Mouse (Mus musculus) forebrain, embryonic 16.5 days (tissue): ENCODE measurements around the gene Slc6a17. TPM values are rescaled to one million over a fixed set of nuclear protein-coding genes. Genes with fewer than 3 reads are reported as not detected.

ENCODE experiments used
- ATAC-seq: fragments of 200-750 bp; cut with Nextera tagmentation; 2 replicates; pipeline ENCODE4 v1.8.0; 2017; ENCODE audit warnings: mild to moderate bottlenecking, moderate library complexity
- H3K27ac ChIP-seq: fragments of 300-500 bp; sonication (generic); 2 replicates; pipeline ENCODE4 v1.5.1; 2014; ENCODE audit warnings: low read length, control low read depth
- H3K27me3 ChIP-seq: fragments of 300-500 bp; sonication (generic); replicated peaks from 2 replicates; pipeline ENCODE4 v1.6.1; 2014; ENCODE audit warnings: low read length; ENCODE audit not compliant: control insufficient read depth, insufficient read depth
- H3K36me3 ChIP-seq: fragments of 300-500 bp; sonication (generic); 2 replicates; pipeline ENCODE4 v1.6.1; 2014; ENCODE audit not compliant: control insufficient read depth, insufficient read depth
- H3K4me1 ChIP-seq: fragments of 300-500 bp; sonication (generic); replicated peaks from 2 replicates; pipeline ENCODE4 v1.6.1; 2014; ENCODE audit warnings: low read length; ENCODE audit not compliant: control insufficient read depth, insufficient read depth
- H3K4me2 ChIP-seq: fragments of 300-500 bp; sonication (generic); 2 replicates; pipeline ENCODE4 v1.6.1; 2014; ENCODE audit warnings: mild to moderate bottlenecking, low read length, control low read depth
- H3K4me3 ChIP-seq: fragments of 300-500 bp; sonication (generic); replicated peaks from 2 replicates; pipeline ENCODE4 v1.5.1; 2014; ENCODE audit warnings: mild to moderate bottlenecking, low read length, control low read depth
- H3K9ac ChIP-seq: fragments of 300-500 bp; sonication (generic); replicated peaks from 2 replicates; pipeline ENCODE4 v1.6.1; 2014; ENCODE audit warnings: low read depth, low read length, control low read depth
- H3K9me3 ChIP-seq: fragments of 300-500 bp; sonication (generic); 2 replicates; pipeline ENCODE4 v1.6.1; 2016; ENCODE audit warnings: low read length; ENCODE audit not compliant: control insufficient read depth
- WGBS: fragments of 180-500 bp; shearing (Covaris S2); extraction: QIAGEN DNeasy Blood & Tissue Kit; methylation state at CpG from one replicate; pipeline ENCODE4 v1.1.7; 2014; 5-methylcytosine and 5-hydroxymethylcytosine counted together
- polyA plus RNA-seq: library from polyadenylated mRNA; unstranded; fragments of >200 nt; fragmentation: Nextera tagmentation; extraction: Ambion mirVana; gene quantifications from 2 replicates; pipeline ENCODE4 v1.2.1, GENCODE M21; 2015

Slc6a17 gene
- polyA plus RNA-seq, 1 experiment from 2014 or later = 21.6 TPM

DNA sequence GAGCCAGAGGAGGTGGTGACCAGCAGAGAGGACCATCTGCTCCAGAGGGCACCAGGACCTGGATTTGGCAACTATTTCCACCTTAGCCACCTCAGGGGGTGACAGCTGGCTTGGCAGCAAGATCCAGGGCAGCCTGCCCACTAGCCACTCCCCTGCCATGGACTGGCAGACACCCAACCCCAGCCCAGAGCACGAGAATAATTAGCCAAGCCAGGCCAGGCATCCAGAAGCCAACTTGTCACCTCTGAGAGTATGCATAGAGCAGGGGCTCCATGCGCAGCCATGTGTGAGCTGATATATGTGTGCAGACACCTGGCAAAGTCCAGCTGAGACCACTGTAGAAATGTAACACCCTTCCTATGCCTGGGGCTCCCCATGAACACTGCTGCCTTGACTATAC is 29.1 kb upstream of the Slc6a17 start:
- H3K36me3 ChIP-seq = no peaks in the 10 kb centered on the region
- peaks cover 14% of the 10 kb centered on the region for H3K4me1 ChIP-seq
- H3K9me3 ChIP-seq = no peaks in the 10 kb centered on the region
- ATAC-seq = peak; percentile 68
- WGBS = 45% methylated on average over 2 of the region's 2 CpGs
- no peak overlapping the region for H3K4me2 ChIP-seq
- H3K4me3 ChIP-seq = no peak overlapping the region
- H3K27ac ChIP-seq = no peak overlapping the region
- H3K27me3 ChIP-seq = no peaks in the 10 kb centered on the region
- H3K9ac ChIP-seq = no peak overlapping the region

DNA sequence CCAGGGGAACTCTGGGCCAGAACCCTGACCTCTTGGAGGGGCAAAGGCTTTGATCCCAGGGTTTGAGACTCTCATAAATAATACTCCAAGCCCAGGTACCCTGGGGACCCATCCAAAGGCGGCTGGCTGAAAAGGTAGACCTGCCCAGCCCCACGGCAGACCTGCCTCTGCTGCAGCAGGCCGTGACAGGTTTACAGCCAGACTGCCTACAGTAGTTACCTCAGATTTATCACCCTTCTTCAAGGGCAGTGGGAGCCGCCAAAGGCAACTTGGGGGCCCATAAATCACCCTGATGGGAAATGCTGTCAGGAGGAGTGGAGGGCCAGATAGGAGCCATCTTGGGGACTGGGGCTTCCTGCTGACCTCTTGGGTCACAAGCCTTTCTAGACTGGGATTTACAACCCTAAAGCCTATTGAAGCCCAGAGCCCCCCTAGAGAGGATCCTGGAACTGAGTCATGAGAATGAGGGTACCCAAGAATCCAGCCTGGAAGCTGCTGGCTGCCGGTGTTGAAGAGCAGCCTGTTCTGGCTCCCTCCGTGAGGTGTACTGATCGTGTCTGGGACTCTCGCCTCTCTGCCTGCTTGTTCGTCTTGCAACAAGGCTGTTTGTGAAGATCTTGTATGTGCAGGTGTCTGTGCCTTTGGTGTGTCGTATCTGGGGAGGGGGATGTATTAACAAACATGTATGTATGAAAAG is 28.0 kb upstream of the Slc6a17 start:
- no peak overlapping the region for H3K4me2 ChIP-seq
- peaks cover 14% of the 10 kb centered on the region for H3K4me1 ChIP-seq
- H3K9me3 ChIP-seq = no peaks in the 10 kb centered on the region
- H3K4me3 ChIP-seq = no peak overlapping the region
- no peak overlapping the region for H3K9ac ChIP-seq
- WGBS = 79% methylated on average over 10 of the region's 10 CpGs
- no peaks in the 10 kb centered on the region for H3K27me3 ChIP-seq
- H3K27ac ChIP-seq = peak overlapping the region; percentile 39
- no peaks in the 10 kb centered on the region for H3K36me3 ChIP-seq
- ATAC-seq = no peak

DNA sequence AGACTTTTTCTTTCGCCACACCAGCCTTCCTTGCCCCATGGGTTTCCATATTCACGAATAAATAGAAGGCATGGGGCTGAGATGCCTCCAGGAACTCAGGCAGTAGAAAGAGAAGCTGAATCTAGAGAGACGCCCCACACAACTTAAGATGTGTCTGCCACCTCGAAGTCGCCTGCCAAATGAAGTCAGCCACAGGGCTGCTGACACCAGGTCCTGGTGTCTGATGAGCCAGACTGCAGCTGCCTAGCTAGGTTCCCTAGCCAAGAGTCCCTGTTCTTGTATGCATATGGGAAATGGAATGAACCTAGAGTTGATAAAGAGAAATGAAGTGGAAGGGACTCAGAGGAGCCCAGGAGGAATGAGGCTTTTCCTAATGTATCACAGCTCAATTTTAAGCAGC is 27.5 kb upstream of the Slc6a17 start:
- peak overlapping the region; percentile 39 for H3K27ac ChIP-seq
- WGBS = 65% methylated on average over 5 of the region's 5 CpGs
- ATAC-seq = peak; percentile 53

DNA sequence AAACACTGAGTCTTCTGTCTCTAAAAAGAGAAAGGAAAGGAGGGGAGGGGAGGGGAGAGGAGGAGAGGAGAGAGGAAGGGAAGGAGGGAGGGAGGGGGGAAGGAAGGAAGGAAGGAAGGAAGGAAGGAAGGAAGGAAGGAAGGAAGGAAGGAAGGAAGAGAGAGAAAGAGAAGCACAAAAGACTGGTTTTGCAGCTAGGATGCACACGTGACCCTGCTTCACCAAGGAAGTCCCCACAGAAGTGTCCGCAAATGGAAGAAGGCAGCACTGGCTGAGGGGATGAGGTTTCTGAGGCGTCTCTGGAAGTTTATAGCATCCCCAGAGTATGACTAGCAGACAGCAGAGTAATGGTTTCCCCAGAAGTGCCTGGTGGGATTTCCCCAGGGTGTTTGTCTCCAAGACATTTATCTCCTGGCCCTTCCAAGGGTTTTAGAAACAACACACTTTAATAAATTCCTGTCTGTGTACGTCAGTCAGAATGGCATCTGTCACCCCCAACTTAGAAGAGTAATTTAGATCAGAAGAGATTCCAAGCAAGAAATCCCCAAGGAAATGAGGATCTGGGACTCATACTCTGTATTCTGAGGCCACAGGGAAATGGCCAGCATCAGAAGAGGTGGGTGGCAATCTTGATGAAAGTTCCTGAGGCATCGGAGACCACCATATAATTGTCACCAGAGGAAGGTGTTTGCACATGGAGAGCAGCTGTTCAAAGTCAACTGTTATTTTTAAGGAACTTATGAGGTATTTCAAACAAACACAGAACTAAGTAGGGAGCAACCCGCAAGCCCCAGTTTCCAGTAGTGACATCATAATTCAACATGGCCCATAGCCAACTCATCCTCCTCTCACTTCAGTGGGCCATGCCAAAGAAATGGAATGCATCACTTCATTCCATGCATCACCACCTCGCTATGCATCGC is 25.6 kb upstream of the Slc6a17 start:
- WGBS = 73% methylated on average over 8 of the region's 8 CpGs
- Histone ChIP-seq H3K27ac (no peak overlapping the region), H3K27me3 (no peaks in the 10 kb centered on the region), H3K4me2 (no peak overlapping the region), H3K4me1 (peaks cover 14% of the 10 kb centered on the region), H3K9me3 (no peaks in the 10 kb centered on the region), H3K4me3 (no peak overlapping the region), H3K9ac (no peak overlapping the region), H3K36me3 (no peaks in the 10 kb centered on the region)
- no peak for ATAC-seq

More for the DNA sequence above, 27.5 kb upstream of the Slc6a17 start:
- Histone ChIP-seq H3K36me3 (no peaks in the 10 kb centered on the region), H3K9ac (no peak overlapping the region), H3K4me1 (peaks cover 14% of the 10 kb centered on the region), H3K4me2 (no peak overlapping the region), H3K27me3 (no peaks in the 10 kb centered on the region), H3K4me3 (no peak overlapping the region), H3K9me3 (no peaks in the 10 kb centered on the region)

DNA sequence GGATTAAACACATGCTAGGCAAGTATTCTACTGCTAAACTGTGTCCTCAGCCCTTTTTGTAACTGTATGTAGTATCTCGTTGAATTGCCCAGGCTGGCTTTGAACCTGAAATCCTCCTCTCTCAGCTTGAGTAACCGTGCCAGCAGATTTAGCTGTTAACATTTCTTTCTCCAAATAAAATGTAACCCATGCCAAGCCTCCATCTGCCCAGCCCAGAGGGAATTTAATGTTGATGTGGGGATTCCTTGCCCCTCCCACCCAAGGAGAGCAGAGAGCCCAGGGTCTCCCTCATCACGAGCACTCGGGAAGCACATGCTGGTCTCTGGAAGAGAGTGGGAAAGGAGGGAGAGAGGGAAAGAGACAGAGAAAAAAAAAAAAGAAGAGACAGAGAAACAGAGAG is 24.8 kb upstream of the Slc6a17 start:
- Histone ChIP-seq H3K9ac (no peak overlapping the region), H3K4me1 (peaks cover 16% of the 10 kb centered on the region), H3K27me3 (no peaks in the 10 kb centered on the region), H3K4me3 (no peak overlapping the region), H3K9me3 (no peaks in the 10 kb centered on the region), H3K36me3 (no peaks in the 10 kb centered on the region), H3K27ac (no peak overlapping the region), H3K4me2 (no peak overlapping the region)
- ATAC-seq = no peak
- WGBS = 46% methylated on average over 4 of the region's 4 CpGs

DNA sequence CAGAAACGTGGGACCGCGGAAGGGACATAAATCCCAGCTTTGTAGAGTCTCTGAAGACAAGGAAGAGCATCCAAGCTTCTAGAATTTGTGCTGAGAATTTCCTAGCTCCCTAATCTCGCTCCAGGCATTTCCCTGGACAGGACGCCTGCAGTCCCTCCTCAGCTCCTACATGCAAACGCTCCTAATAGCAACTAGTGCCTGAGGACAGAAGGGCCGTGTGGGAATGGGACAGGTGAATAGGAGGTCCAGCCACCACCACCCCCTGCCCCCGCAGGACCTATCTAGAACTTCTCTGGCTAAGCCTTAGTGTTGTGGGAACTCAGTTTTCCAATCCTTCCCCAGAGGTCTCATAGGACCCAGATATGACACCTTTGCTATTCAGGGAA is 19.7 kb upstream of the Slc6a17 start:
- peak; percentile 23; the same call in 1 of the 2 replicates for ATAC-seq

DNA sequence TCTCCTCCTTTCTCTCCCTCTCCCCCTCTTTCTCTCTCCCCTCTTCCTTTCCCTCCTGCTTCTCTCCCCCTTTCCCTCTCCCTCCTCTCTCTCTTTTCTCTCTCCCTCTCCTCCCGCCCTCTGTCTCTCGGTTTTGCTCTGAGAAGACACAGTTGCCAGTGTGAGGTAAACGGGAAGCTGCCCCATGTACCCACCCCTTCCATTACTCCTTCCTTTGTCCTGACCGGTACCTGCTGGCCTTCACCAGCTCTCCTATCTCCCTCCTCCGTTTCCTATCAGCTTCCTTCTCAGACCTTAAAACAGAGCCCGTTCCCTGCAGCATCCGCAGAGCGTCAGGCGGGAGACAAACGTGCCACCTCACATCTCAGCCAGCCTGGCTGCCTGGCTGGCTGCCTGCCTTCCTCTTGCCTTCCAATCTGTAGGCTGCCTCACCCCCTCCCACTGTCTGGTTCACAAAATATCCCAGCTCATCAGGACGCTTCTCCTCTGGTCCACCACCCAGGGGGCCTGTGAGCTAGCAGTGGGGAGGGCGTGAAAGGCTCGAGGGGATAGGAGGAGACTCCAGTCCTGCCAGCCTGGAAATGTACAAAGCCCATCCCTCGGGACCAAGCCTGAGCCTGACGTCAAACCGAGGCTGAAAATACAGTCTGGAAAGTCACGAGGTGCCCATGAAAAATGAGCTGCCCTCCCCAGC is 19.1 kb upstream of the Slc6a17 start:
- peak overlapping the region; percentile 58 for H3K9ac ChIP-seq
- peak; percentile 91 for ATAC-seq
- peak overlapping the region; percentile 59 for H3K4me2 ChIP-seq

More for the DNA sequence above, 19.7 kb upstream of the Slc6a17 start:
- Histone ChIP-seq H3K4me1 (peaks cover 18% of the 10 kb centered on the region), H3K27ac (peak overlapping the region; percentile 97), H3K27me3 (no peaks in the 10 kb centered on the region), H3K4me2 (peak overlapping the region; percentile 59), H3K9ac (peak overlapping the region; percentile 58), H3K36me3 (no peaks in the 10 kb centered on the region), H3K4me3 (peak overlapping the region; percentile 32), H3K9me3 (no peaks in the 10 kb centered on the region)
- WGBS = 26% methylated on average over 8 of the region's 8 CpGs

DNA sequence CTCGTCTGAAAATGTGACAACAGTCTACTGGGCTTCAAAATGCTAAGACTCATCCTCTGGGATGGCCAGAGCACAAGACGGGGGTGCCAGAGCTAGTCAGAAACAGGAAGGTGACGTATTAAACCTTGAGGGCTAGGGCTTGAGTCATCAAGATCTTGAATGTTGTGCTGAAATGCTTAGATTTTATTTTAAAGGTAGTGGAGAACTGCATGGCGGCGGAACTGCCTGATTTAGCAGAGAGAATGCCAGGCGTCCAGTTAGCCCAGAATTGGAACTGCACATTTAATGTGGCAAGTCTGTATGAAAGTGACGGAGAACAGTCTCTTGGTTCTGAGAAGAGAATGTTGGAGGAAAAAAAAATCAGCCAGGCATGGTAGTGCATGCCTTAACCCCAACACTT is 17.1 kb upstream of the Slc6a17 start:
- no peaks in the 10 kb centered on the region for H3K27me3 ChIP-seq
- no peak overlapping the region for H3K27ac ChIP-seq
- H3K4me1 ChIP-seq = peaks cover 18% of the 10 kb centered on the region
- no peak overlapping the region for H3K4me3 ChIP-seq
- no peaks in the 10 kb centered on the region for H3K36me3 ChIP-seq
- no peaks in the 10 kb centered on the region for H3K9me3 ChIP-seq
- ATAC-seq = no peak
- no peak overlapping the region for H3K4me2 ChIP-seq
- WGBS = 83% methylated on average over 7 of the region's 7 CpGs
- H3K9ac ChIP-seq = no peak overlapping the region

More for the DNA sequence above, 19.1 kb upstream of the Slc6a17 start:
- Histone ChIP-seq H3K9me3 (no peaks in the 10 kb centered on the region), H3K27ac (peak overlapping the region; percentile 97), H3K4me1 (peaks cover 18% of the 10 kb centered on the region), H3K36me3 (no peaks in the 10 kb centered on the region), H3K27me3 (no peaks in the 10 kb centered on the region), H3K4me3 (peak overlapping the region; percentile 32)
- WGBS = under 1% methylated on average over 17 of the region's 17 CpGs

DNA sequence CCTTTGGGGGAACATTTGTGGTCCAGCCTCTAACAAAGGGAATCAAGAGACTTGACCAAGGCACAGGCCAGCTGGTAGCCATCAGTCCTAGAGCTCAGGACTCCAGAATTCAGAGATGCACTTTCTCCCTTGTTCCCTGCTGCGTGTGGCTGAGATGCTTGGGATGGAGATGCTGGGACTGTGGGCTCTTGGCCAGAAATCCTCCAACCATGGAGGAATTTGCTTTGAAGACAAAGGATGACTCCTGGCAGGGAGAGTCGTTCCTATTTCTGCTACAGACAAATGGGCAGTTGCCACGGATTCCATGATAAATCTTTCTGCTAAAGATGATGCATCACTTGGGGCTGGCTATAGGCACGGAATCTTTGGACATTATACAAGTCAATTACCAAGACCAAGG is 15.7 kb upstream of the Slc6a17 start:
- Histone ChIP-seq H3K4me1 (peaks cover 28% of the 10 kb centered on the region), H3K27ac (no peak overlapping the region), H3K4me3 (no peak overlapping the region), H3K27me3 (no peaks in the 10 kb centered on the region), H3K4me2 (no peak overlapping the region), H3K9me3 (no peaks in the 10 kb centered on the region), H3K36me3 (no peaks in the 10 kb centered on the region), H3K9ac (no peak overlapping the region)
- ATAC-seq = no peak
- WGBS = 48% methylated on average over 4 of the region's 4 CpGs
